Comparison of ENCODE assay signal across 19 mouse cellular contexts in the genomic region with DNA sequence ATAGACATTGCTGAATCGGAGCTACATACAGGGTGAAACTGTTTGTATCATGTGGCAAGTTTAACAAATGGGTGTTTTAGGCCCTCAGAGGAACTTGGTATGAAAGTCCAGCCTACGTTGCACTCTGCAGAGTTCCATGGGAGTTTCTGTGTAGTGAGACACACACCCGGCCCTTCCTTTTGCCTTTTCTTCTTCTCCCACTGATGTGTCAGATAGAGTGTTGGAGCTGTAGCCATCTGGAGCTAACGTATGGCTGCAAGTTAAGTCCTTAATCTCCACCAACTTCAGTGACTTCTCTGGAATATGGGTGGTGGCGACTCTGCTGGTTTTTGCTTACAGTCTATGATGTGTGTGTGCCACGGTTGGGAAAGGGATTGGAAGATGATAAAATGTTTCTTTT. TPM values are rescaled to one million over a fixed set of nuclear protein-coding genes. Genes with fewer than 3 reads are reported as not detected.
DNase-seq lines count a peak whose midpoint lies in the region; ATAC-seq and TF ChIP-seq lines count a peak whose summit lies in the region.
"Had no signal": no experiment of that assay in that cellular context is flagged by ENCODE, and none has a peak within 500 bp of the region (broad histone marks: within the 10 kb centered on the region; RNA-seq: fewer than 3 reads in every experiment).

No protein-coding gene starts in this region.

- 88% methylated on average over 6 of the region's 6 CpGs for WGBS in kidney, postnatal 0 days

- no peaks in the 10 kb centered on the region for H3K4me1 ChIP-seq in kidney, postnatal 0 days (replicated peaks; ENCODE audit: insufficient read depth, low read length)
- peaks cover 7% of the 10 kb centered on the region; the same call in 1 of the 2 replicates for H3K4me1 ChIP-seq in cortical plate, adult 2 months (ENCODE audit: control insufficient read depth, insufficient read depth, low read length)
- H3K4me1 ChIP-seq: embryonic facial prominence, embryonic 12.5 days; forebrain, embryonic 13.5 days; forebrain, embryonic 15.5 days had no signal

- peak overlapping the region; percentile 25; the same call in 1 of the 2 replicates for H3K27ac ChIP-seq in kidney, postnatal 0 days
- 0 out of 2 replicates have a peak overlapping the region, but pooled peaks have one; percentile 70 for H3K27ac ChIP-seq in cortical plate, adult 2 months (ENCODE audit: insufficient read depth, low read length)
- H3K27ac ChIP-seq: embryonic facial prominence, embryonic 10.5 days; embryonic facial prominence, embryonic 12.5 days; forebrain, embryonic 13.5 days; forebrain, embryonic 15.5 days had no signal

- TF ChIP-seq POLR2A in cortical plate, adult 2 months (IDR thresholded peaks at IDR 0.05; ENCODE audit: extremely low read depth, insufficient read depth, low read length) = no peak

- no peak overlapping the region for H3K4me3 ChIP-seq in kidney, postnatal 0 days (replicated peaks; ENCODE audit: low read depth, low read length)
- H3K4me3 ChIP-seq in cortical plate, adult 2 months (ENCODE audit: insufficient read depth, low read length) = no peak overlapping the region
- H3K4me3 ChIP-seq: embryonic facial prominence, embryonic 10.5 days; embryonic facial prominence, embryonic 12.5 days; forebrain, embryonic 13.5 days; forebrain, embryonic 15.5 days had no signal

- no peak for DNase-seq in kidney, postnatal 0 days (ENCODE audit: low spot score)
- DNase-seq in kidney, adult 18-20 months = no peak
- DNase-seq in brain, adult 2 months (ENCODE audit: low read depth, low spot score) = peak; percentile 53
- DNase-seq in cerebellum, adult 9-11 months = no peak
- DNase-seq in thymus, postnatal 14 days = no peak
- DNase-seq: adrenal gland, adult 2 months; adrenal gland, postnatal 10 days; adrenal gland, postnatal 25 days; cerebellum, adult 11-12 months; cerebellum, adult 2 months; cerebellum, adult 9-10 months; cerebellum, postnatal 14 days; cerebellum, postnatal 36 days; forebrain, postnatal 0 days had no signal

- no peak for TF ChIP-seq CTCF in kidney, postnatal 0 days (IDR thresholded peaks at IDR 0.05; ENCODE audit: low read depth)
- TF ChIP-seq CTCF in cortical plate, adult 2 months (IDR thresholded peaks at IDR 0.05; ENCODE audit: extremely low read depth, insufficient read depth, low read length) = no peak

- no peak overlapping the region for H3K9ac ChIP-seq in kidney, postnatal 0 days (ENCODE audit: low read depth, low read length)
- H3K9ac ChIP-seq: embryonic facial prominence, embryonic 12.5 days; forebrain, embryonic 13.5 days; forebrain, embryonic 15.5 days; forebrain, postnatal 0 days had no signal

- H3K9me3 ChIP-seq in kidney, postnatal 0 days (replicated peaks; ENCODE audit: low read length) = no peaks in the 10 kb centered on the region
- H3K9me3 ChIP-seq: embryonic facial prominence, embryonic 10.5 days; embryonic facial prominence, embryonic 12.5 days; forebrain, embryonic 13.5 days; forebrain, embryonic 15.5 days had no signal

- H3K27me3 ChIP-seq in kidney, postnatal 0 days (ENCODE audit: insufficient read depth, low read length) = no peaks in the 10 kb centered on the region
- H3K27me3 ChIP-seq: embryonic facial prominence, embryonic 12.5 days; forebrain, embryonic 13.5 days; forebrain, embryonic 15.5 days had no signal

- no peak for ATAC-seq in kidney, postnatal 0 days (replicated peaks; ENCODE audit: low FRiP score, low read depth)
- ATAC-seq: forebrain, embryonic 13.5 days; forebrain, embryonic 15.5 days; forebrain, postnatal 0 days had no signal

- H3K36me3 ChIP-seq in kidney, postnatal 0 days (ENCODE audit: insufficient read depth, low read length) = no peaks in the 10 kb centered on the region
- H3K36me3 ChIP-seq: embryonic facial prominence, embryonic 10.5 days; embryonic facial prominence, embryonic 12.5 days; forebrain, embryonic 15.5 days had no signal

- no peak overlapping the region for H3K4me2 ChIP-seq in kidney, postnatal 0 days (ENCODE audit: low read length)
- H3K4me2 ChIP-seq: embryonic facial prominence, embryonic 12.5 days; forebrain, embryonic 13.5 days; forebrain, embryonic 15.5 days had no signal

RNA-seq across cellular contexts. Expression of gene Sytl2, which starts 32.3 kb away (rescaled TPM):
- polyA plus RNA-seq in kidney, postnatal 0 days (2015; fragmentation: Nextera tagmentation; extraction: Ambion mirVana) = 14.9 and 16.5 TPM in 2 replicates
- 119 and 134 TPM in 2 replicates for polyA plus RNA-seq in cortical plate, adult 2 months (2012; rRNA removed)
